Mouse (Mus musculus) fat pad, adult 2 months (tissue): ENCODE results near the gene Gm14288.
"Not testable (repeated sequence)": the region's sequence is repeated elsewhere in the genome, so short reads cannot be mapped to it uniquely, and the experiment has no call there.

Experiments used
- DNase-seq: peaks from one replicate; pipeline ENCODE4 v3.0.0-alpha.2; 2011; ENCODE audit warnings: low read depth, low spot score; ENCODE audit errors: extremely low read depth

Gm14288 gene

DNA sequence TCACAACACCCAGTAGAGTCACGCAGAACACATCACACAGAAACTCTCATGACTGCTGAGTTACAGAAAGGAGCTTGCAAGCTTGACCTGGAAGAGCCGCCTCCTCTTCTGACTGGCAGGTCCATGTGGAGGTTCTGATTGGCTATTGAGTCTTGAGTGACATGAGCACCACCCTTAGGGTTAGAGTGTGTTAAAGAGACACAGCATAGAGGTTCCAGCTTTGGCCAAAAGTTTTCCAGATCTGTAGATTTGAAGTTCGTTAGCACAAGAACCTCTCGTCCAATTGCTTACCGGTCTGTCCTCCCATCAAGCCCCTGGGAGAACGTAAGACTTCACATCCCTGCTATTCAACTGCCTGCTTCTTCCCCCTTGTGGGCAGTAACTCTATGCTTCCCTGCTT, at the start of gene Gm14288:
Gene Gm14288, minus strand, starts transcription at position 101 of the 400 bp plus-strand sequence.
- DNase-seq: not testable (repeated sequence)

DNA sequence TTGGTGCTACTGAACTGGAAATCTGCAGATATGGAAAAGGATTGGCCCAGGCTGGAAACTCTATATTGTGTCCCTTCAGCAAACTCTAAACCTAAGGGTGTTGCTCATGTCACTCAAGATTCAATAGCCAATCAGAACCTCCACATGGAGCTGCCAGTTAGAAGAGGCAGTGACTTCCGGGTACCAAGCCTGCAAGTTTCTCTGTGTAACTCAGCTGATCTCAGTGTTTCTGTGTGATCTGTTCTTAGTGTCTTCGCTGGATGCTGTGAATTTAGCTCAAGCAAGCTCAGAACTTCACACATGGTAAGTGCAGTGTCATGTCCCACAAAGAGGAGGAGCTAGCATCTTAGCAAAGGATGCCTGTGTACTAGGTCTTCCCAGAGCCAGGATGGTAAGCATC, 59.7 kb downstream of the Gm14288 start, which contains the start of gene Gm2007:
Gene Gm2007, plus strand, starts transcription at position 301 of the 400 bp plus-strand sequence.
- DNase-seq: not testable (repeated sequence)
